Mouse (Mus musculus): Measurements from ENCODE around the gene Gpr179. TPM values are rescaled to one million over a fixed set of nuclear protein-coding genes. Genes with fewer than 3 reads are reported as not detected.

Gene Gpr179
- total RNA-seq (2014; rRNA removed), result not detected in 2 replicates
- 0.01 TPM in 1 of 2 replicates, not detected in the other for polyA plus RNA-seq (2012; rRNA removed)

- TF ChIP-seq CTCF (IDR thresholded peaks at IDR 0.05; ENCODE audit: low read depth, low read length), result no peak
- no peaks in the 10 kb centered on the region for H3K36me3 ChIP-seq (ENCODE audit: control insufficient read depth, insufficient read depth, low read length)
- no peak within 1 kb of the TSS for H3K27ac ChIP-seq (replicated peaks; ENCODE audit: insufficient read depth, low read depth, low read length)
- no peaks in the 10 kb centered on the region for H3K4me1 ChIP-seq (ENCODE audit: control insufficient read depth, insufficient read depth, low read length)
- no peak within 1 kb of the TSS for H3K4me3 ChIP-seq (ENCODE audit: insufficient read depth, low read depth, low read length)
- no peaks in the 10 kb centered on the region for H3K79me2 ChIP-seq (ENCODE audit: control insufficient read depth, insufficient read depth, low read length)
- no peak for DNase-seq (ENCODE audit: extremely low read depth, low read depth, low spot score)
- no peaks in the 10 kb centered on the region for H3K27me3 ChIP-seq (ENCODE audit: control insufficient read depth, insufficient read depth, low read length)
- WGBS, result 82% methylated on average over 3 of the region's 3 CpGs
- H3K9ac ChIP-seq (ENCODE audit: low read depth, low read length), result no peak within 1 kb of the TSS
Measured at GRCm38 (mm10) chr11:97352027-97352684, at the start of gene Gpr179. Gene Gpr179 (minus strand): TSS chr11:97352077.

GRCm38 (mm10) chr11:97401082-97401481, 49.2 kb upstream of the Gpr179 start:
- peaks cover 14% of the 10 kb centered on the region for H3K4me1 ChIP-seq (ENCODE audit: control insufficient read depth, insufficient read depth, low read length)
- H3K79me2 ChIP-seq (ENCODE audit: control insufficient read depth, insufficient read depth, low read length), result no peaks in the 10 kb centered on the region
- H3K36me3 ChIP-seq (ENCODE audit: control insufficient read depth, insufficient read depth, low read length), result no peaks in the 10 kb centered on the region
- peak; percentile 47 for DNase-seq (ENCODE audit: extremely low read depth, low read depth, low spot score)
- H3K9ac ChIP-seq (ENCODE audit: low read depth, low read length), result no peak overlapping the region
- H3K4me3 ChIP-seq (ENCODE audit: insufficient read depth, low read depth, low read length), result no peak overlapping the region
- TF ChIP-seq CTCF (IDR thresholded peaks at IDR 0.05; ENCODE audit: low read depth, low read length), result no peak
- no peak for TF ChIP-seq POLR2A (IDR thresholded peaks at IDR 0.05; ENCODE audit: extremely low read depth, insufficient read depth, low read length)
- H3K27ac ChIP-seq (replicated peaks; ENCODE audit: insufficient read depth, low read depth, low read length), result no peak overlapping the region
- no peaks in the 10 kb centered on the region for H3K27me3 ChIP-seq (ENCODE audit: control insufficient read depth, insufficient read depth, low read length)
- 12% methylated on average over 6 of the region's 6 CpGs for WGBS

GRCm38 (mm10) chr11:97399958-97400710, 48.3 kb upstream of the Gpr179 start:
- TF ChIP-seq POLR2A (IDR thresholded peaks at IDR 0.05; ENCODE audit: extremely low read depth, insufficient read depth, low read length), result no peak
- peak; percentile 99 for TF ChIP-seq CTCF (IDR thresholded peaks at IDR 0.05; ENCODE audit: low read depth, low read length)
- peak; percentile 44 for DNase-seq (ENCODE audit: extremely low read depth, low read depth, low spot score)
- Histone ChIP-seq H3K9ac (ENCODE audit: low read depth, low read length) (no peak overlapping the region), H3K27me3 (ENCODE audit: control insufficient read depth, insufficient read depth, low read length) (no peaks in the 10 kb centered on the region), H3K79me2 (ENCODE audit: control insufficient read depth, insufficient read depth, low read length) (no peaks in the 10 kb centered on the region), H3K36me3 (ENCODE audit: control insufficient read depth, insufficient read depth, low read length) (no peaks in the 10 kb centered on the region), H3K4me3 (ENCODE audit: insufficient read depth, low read depth, low read length) (peak overlapping the region; percentile 8; the same call in 1 of the 2 replicates), H3K27ac (replicated peaks; ENCODE audit: insufficient read depth, low read depth, low read length) (no peak overlapping the region), H3K4me1 (ENCODE audit: control insufficient read depth, insufficient read depth, low read length) (peaks cover 7% of the 10 kb centered on the region)
- 4% methylated on average over 23 of the region's 23 CpGs for WGBS

- Histone ChIP-seq H3K27ac (replicated peaks; ENCODE audit: insufficient read depth, low read depth, low read length) (no peak overlapping the region), H3K4me1 (ENCODE audit: control insufficient read depth, insufficient read depth, low read length) (no peaks in the 10 kb centered on the region), H3K4me3 (ENCODE audit: insufficient read depth, low read depth, low read length) (no peak overlapping the region), H3K79me2 (ENCODE audit: control insufficient read depth, insufficient read depth, low read length) (no peaks in the 10 kb centered on the region), H3K36me3 (ENCODE audit: control insufficient read depth, insufficient read depth, low read length) (no peaks in the 10 kb centered on the region; the same call in 1 of the 2 replicates), H3K9ac (ENCODE audit: low read depth, low read length) (no peak overlapping the region), H3K27me3 (ENCODE audit: control insufficient read depth, insufficient read depth, low read length) (no peaks in the 10 kb centered on the region)
- TF ChIP-seq CTCF (IDR thresholded peaks at IDR 0.05; ENCODE audit: low read depth, low read length) (no peak), POLR2A (IDR thresholded peaks at IDR 0.05; ENCODE audit: extremely low read depth, insufficient read depth, low read length) (no peak)
- 86% methylated on average over 2 of the region's 2 CpGs for WGBS
- DNase-seq (ENCODE audit: extremely low read depth, low read depth, low spot score), result no peak
Measured at GRCm38 (mm10) chr11:97398506-97398905, 46.6 kb upstream of the Gpr179 start.

GRCm38 (mm10) chr11:97394146-97394545, 42.3 kb upstream of the Gpr179 start:
- H3K27ac ChIP-seq (replicated peaks; ENCODE audit: insufficient read depth, low read depth, low read length), result no peak overlapping the region
- DNase-seq (ENCODE audit: extremely low read depth, low read depth, low spot score), result no peak
- H3K4me1 ChIP-seq (ENCODE audit: control insufficient read depth, insufficient read depth, low read length), result no peaks in the 10 kb centered on the region
- WGBS, result 71% methylated on average over 11 of the region's 11 CpGs
- TF ChIP-seq POLR2A (IDR thresholded peaks at IDR 0.05; ENCODE audit: extremely low read depth, insufficient read depth, low read length) (no peak), CTCF (IDR thresholded peaks at IDR 0.05; ENCODE audit: low read depth, low read length) (no peak)
- H3K9ac ChIP-seq (ENCODE audit: low read depth, low read length), result no peak overlapping the region
- no peaks in the 10 kb centered on the region for H3K79me2 ChIP-seq (ENCODE audit: control insufficient read depth, insufficient read depth, low read length)
- H3K4me3 ChIP-seq (ENCODE audit: insufficient read depth, low read depth, low read length), result no peak overlapping the region
- peaks cover 18% of the 10 kb centered on the region for H3K36me3 ChIP-seq (ENCODE audit: control insufficient read depth, insufficient read depth, low read length)
- no peaks in the 10 kb centered on the region for H3K27me3 ChIP-seq (ENCODE audit: control insufficient read depth, insufficient read depth, low read length)

- H3K79me2 ChIP-seq (ENCODE audit: control insufficient read depth, insufficient read depth, low read length), result no peaks in the 10 kb centered on the region
- DNase-seq (ENCODE audit: extremely low read depth, low read depth, low spot score), result no peak
- WGBS, result 91% methylated on average over 11 of the region's 11 CpGs
- H3K36me3 ChIP-seq (ENCODE audit: control insufficient read depth, insufficient read depth, low read length), result peaks cover 23% of the 10 kb centered on the region
- H3K27me3 ChIP-seq (ENCODE audit: control insufficient read depth, insufficient read depth, low read length), result no peaks in the 10 kb centered on the region
- H3K9ac ChIP-seq (ENCODE audit: low read depth, low read length), result no peak overlapping the region
- no peaks in the 10 kb centered on the region for H3K4me1 ChIP-seq (ENCODE audit: control insufficient read depth, insufficient read depth, low read length)
- H3K4me3 ChIP-seq (ENCODE audit: insufficient read depth, low read depth, low read length), result no peak overlapping the region
- no peak overlapping the region for H3K27ac ChIP-seq (replicated peaks; ENCODE audit: insufficient read depth, low read depth, low read length)
- TF ChIP-seq CTCF (IDR thresholded peaks at IDR 0.05; ENCODE audit: low read depth, low read length) (no peak), POLR2A (IDR thresholded peaks at IDR 0.05; ENCODE audit: extremely low read depth, insufficient read depth, low read length) (no peak)
Measured at GRCm38 (mm10) chr11:97393658-97394057, 41.8 kb upstream of the Gpr179 start.
